Mouse (Mus musculus): Measurements from ENCODE around the gene Vwa5b1.

Vwa5b1 gene

DNA sequence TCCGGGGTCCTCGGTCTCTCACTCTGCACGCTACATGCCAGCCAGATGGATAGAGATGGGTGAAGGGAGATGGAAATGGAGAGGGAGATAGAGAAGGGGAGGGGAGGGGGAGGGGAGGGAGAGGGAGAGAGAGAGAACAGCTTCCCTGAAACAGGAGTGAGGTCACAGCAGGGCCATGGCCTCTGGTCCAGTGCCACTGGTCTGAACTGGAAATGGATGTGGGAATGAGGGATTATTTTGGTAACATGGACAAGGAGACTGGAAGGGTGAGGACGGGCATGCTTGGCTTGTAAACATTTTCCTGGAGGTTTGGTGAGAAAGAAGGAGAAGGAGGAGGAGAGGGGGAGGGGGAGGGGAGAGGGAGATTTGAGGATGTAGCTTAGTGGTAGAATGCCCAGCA lies 59.0 kb downstream of the Vwa5b1 start:
- no peak for DNase-seq (ENCODE audit: low read depth, low spot score)

DNA sequence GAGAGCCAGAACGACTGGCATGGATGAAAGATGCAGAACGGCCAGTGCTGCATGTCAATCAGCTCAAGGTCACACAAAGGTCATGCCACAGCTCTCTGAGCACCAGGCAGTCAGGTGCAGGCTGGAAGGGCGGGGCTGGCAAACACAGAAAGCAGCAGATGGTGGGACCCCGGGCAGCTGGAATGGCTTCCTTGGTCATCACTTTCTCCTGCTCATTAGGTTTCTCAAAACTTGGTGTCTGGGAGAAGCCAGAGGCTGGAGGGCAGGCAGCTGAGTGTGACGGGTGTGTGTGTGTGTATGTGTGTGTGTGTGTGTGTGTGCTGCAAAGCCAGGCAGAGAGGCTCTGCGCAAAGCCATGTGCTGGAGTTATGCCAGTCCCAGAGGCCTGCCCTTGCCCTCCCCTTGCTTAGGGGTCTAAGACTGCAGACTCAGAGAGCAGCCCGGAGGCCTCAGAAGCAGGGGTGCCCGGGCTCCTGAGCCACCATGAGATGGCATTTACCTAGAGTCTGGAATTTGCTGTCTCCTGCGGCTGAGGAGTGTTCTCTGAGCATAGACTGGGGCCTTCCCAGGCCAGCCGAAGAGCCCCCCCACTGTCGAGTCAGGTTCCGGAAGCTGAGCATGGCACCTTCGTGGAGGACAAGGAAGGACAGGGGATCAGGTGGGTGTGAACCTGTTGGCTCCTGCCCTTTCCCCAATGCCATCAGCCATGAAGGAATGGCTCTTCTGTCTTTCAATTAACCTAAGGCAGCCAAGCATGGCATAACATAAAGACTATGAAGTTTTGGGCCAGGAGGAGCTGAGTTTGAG lies 60.7 kb downstream of the Vwa5b1 start:
- DNase-seq (ENCODE audit: low read depth, low spot score), result peak; percentile 24

DNA sequence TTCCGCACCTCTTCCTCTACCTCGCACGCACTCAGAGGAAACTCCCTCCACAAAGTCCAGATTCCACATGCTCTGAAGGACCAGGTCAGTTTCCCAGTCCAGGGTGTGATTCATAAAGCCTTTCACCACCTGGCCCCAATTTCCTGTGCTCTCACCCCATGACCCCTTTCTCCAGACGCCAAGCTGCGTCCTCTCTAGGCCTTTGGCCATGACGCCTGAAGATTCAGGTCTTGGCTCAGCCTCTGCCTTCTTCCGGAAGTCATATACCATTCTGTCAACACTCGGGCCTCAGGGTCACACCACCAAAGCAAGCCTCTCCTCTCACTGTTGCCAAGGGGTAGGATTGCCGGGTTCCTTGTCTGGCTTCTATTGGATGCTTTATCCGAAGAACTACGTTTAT lies 65.8 kb downstream of the Vwa5b1 start:
- DNase-seq (ENCODE audit: low read depth, low spot score), result no peak

DNA sequence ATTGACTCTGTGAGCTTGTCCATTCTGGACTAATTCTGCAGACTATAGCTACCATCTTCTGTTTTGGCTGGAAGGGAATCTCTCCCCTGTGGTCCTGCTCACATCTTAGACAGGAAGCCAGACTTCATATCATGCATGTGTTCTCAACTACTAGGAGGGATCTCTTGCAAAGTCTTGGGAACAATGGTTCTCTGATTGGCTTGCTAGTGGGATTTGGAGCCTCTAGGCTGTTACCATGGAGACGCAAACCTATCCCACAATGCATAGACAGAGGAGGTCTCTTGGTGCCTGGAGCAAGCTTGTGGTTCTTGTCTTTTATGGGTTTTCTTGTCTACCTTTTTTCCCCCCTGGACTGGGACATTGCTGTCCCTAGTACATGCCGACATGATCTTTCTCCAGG lies 67.4 kb downstream of the Vwa5b1 start:
- no peak for DNase-seq (ENCODE audit: low read depth, low spot score)

DNA sequence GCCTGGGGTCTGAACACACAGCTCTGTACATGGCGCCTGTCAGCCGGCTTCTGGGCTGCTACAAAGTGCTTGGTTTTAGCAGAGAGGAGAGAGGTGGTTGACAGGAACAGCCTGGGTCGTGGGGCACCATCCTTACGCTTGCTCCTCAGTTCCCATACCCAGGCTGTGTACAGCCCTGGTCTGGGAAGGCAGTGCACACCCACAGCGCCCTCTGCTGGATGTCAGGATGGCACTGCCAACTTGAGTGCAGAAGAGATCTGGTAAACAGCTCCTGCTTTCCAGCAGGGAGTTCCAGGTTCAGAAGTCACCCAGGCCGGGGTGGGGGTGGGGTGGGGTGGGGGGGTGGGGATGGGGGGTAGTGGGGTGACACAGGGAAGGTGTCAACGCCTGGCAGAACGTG lies 73.7 kb downstream of the Vwa5b1 start:
- DNase-seq (ENCODE audit: low read depth, low spot score), result peak; percentile 81

DNA sequence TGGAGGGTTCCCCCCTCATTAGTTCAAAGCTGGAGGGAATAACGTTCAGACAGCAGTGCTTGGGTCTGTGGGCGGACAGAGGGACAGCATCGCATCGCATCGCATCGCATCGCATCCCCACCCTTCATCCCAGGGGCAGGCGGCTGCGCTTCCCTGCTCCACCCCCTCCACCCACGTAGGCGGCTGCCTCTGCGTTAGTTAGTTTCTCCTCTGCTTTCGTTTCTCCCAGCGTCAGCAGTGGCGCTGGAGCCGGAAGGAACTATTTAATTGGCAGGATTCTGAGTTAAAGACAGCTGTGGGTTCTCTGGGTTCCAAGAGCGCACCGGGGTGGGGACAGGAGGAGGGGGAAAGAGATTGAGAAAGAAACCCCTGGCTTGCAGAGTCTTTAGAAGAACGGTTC lies 80.2 kb downstream of the Vwa5b1 start:
- no peak for DNase-seq (ENCODE audit: low read depth, low spot score)

DNA sequence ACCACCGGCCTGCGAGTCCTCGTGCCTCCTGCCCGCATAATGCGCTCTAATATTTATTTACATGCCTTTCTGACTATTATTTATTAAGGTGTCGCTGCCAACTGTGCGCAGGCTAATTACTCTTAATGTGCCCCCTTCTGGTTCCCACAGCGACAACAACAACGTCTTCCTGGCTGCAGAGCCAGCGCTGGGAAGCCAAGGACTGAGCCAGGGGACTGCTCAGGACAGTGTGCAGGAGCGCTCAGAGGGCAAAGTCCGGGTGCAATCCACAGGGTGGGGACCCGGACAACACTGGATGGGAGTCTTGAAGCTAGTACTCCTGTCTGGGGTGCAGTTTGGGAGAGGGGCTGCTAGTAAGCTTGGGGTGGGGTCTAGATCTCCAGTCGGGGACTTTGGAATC lies 80.8 kb downstream of the Vwa5b1 start:
- no peak for DNase-seq (ENCODE audit: low read depth, low spot score)

DNA sequence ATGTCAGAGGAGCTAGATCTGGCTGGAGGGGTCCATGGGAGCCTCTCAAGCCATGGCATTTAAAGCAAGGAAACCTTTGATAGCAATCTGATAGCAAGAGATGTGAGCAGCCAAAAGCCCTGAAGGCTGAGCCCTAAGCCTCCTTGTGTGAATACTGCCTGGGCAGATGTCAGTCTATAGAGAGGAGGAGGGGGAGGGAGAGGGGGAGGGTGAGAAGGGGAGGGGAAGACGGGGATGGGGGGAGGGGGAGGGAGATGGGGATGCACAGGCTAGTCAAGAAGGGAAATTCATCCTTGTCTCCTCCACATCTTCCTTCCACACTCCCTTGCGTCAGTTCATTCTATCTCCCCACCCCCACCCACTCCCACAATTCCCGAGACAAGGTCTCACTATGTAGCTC lies 81.4 kb downstream of the Vwa5b1 start:
- DNase-seq (ENCODE audit: low read depth, low spot score), result no peak

DNA sequence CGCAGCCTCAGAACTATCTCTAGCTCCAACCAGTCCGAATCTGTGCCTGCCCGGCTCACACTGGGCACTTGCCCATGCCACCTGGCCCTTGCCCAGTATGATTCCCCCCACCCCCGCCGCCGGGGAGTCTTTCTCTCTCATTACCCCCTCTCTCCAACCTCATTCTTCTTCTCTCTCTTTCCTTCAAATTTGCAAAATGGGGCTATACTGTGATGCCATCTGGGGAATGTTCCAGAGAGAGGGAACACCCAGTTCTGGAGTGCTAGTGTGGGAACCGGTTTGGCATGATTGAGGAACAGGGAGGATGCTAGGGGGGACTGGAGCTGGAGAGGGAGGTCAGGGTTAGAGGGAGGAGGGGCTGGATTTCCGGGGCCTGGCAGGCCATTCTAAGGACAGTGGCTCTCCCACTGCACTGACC lies 82.2 kb downstream of the Vwa5b1 start:
- no peak for DNase-seq (ENCODE audit: low read depth, low spot score)

DNA sequence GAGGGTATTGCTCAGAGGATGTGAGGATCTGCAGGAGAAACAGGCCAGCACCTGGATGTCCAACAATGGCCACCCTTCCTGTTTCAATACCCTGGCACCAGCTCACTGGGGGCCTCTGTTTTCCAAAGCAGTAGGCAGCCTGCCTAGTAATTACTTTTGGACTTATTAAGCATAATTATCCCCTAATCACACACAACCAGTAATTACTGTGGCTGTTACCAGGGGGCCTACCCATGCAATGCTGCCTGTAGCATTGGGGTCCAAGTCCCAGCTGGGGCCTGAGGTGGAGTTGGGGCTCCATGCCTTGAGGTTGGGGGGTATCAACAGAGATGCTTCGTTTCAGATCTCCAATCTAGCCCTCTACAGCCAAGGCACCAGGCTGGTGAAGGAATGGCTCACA lies 82.6 kb downstream of the Vwa5b1 start:
- DNase-seq (ENCODE audit: low read depth, low spot score), result no peak

DNA sequence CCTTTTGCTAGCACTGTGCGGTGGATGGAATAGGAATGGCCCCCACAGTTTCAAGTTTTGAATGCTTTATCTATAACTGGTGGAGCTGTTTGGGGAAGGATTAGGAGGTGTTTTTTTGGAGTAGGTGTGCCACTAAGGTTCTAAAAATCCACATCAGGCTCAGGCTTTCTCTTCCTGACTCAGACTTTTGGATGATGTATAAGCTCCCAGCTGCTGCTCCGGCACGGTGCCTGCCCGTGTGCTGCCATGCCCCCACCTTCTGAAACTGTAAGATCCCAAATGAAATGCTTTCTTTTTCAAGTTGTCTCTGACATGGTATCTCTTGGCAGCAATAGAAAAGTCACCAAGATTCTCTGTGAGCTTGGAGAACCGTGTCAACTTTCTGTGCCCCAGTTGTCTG lies 84.1 kb downstream of the Vwa5b1 start:
- DNase-seq (ENCODE audit: low read depth, low spot score), result no peak

DNA sequence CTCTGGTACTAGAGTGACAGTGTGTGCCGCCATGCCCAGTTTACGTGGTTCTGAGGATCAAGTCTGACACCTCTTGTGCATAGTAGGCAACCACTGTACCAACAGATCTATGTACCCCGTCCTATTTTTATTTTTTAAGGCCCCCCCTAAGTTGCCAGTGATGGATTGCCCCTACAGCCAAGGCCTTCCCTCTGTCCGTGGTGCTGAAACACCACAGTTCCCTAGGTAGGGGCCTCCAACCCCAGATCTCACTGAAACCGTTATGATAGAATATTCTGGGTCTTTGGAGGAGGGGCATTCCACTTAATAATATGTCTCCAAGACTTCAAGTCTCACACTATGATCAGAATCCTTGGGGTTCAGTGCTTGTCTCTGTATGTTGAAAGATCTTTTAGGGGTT lies 85.1 kb downstream of the Vwa5b1 start:
- no peak for DNase-seq (ENCODE audit: low read depth, low spot score)

DNA sequence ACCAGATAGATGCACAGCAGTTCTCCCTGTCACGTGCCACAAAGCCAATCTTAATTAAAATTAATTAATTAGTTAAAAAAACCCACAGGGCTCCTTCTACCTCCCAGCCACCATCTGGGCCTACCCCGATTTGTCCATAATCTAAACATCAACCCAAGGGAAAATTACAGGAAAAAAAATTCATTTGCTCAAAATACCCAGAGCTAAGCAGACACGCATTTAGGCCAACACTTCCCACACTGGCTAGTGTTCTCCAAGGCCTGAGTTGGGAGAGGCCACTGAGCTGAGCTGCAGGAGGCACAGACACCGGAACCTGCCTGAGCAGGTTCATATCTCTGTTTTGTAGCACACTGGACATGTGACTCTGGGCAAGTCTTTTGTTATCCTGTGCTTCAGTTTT lies 86.7 kb downstream of the Vwa5b1 start:
- no peak for DNase-seq (ENCODE audit: low read depth, low spot score)

DNA sequence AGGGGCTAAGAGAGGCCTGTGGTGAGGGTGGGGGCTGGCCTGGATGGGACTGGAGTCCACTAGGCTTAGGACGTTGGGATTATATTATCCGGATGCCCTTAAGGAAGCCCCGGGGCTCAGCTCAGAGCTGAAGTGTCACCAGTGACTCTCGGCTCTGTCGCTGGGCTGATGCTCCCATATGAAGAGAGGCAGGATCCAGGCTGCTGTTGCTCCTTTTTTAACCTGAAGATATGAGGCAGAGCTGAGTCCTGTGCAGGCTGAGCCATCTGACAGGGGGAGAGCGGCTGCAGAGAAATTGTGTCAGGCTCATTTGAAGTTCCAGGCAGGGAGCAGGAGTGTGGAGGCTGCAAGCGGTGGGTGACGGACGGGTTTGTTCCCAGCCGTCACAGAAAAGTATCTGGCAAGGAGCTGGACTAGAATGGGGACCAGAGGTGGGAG lies 87.5 kb downstream of the Vwa5b1 start:
- no peak for DNase-seq (ENCODE audit: low read depth, low spot score)

DNA sequence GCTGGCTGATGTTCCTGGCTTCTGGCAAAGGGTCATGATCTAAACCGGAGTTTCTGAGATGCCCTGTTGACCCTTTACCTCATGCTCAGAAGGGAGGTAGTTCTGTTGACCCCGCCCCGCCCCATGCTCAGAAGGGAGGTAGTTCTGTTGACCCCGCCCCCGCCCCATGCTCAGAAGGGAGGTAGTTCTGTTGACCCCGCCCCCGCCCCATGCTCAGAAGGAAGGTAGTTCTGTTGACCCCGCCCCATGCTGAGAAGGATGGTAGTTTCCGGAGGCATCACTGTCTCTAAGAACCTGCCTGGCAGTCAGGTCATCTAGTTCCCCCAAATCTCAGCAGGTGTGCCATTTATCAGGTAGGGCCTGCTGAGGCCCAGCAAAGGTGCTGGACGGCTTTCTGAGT lies 88.1 kb downstream of the Vwa5b1 start:
- DNase-seq (ENCODE audit: low read depth, low spot score), result no peak

DNA sequence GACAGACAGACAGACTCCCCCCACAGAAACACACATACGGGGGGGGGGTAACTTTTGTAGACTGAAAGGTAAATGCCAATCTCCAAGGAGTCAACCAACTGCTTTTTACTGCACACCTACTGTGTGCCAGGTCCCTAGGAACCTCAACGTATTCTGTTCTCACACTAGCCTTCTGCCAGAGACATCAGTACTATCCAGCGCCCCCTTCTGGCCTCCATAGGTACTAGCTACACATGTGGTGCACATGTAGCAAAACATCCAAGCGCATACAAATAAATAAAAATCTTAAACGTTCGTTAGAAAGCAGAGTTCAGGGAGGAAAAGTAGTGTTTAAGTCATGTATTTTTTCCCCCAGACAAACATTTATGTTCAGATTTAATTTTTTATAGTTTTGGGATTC lies 88.6 kb downstream of the Vwa5b1 start:
- DNase-seq (ENCODE audit: low read depth, low spot score), result no peak

DNA sequence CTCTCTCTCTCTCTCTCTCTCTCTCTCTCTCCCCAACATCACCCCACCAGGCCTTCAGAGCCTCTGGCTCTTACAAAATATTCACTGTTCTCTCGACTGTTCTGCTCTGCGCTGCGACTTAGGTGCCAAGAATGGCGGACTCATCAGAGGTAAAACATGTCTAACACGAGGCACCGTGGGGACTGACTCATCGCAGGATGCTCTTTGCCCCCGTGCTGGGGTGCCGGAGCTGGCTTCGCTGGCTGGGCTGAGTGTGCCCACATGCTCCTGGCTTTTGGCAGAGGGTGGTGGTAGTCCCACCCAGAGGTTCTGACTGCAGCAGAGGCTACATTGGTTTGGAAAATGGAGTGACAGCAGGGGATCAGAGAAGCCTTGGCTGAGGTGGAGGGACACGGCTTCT lies 89.4 kb downstream of the Vwa5b1 start:
- DNase-seq (ENCODE audit: low read depth, low spot score), result no peak

DNA sequence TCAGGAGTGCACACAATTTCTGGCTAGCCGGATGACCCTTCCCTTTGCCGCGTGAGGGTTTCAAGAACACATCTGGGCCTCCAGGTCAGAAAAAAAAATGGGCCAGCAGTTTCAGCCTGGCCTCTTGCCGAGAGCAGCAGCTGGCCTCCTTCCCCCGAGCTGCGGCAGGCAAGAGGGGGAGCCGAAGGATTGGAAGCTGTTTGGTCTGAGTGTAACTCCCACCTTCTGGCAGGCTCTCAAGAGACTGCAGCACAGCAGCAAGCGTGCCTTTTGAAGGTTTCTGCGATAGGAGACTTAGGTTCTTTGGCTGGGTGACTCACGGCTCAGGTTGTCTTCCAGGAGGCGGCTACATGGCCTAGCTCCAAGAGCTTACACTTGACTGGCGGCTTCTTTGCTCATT lies 92.5 kb downstream of the Vwa5b1 start:
- DNase-seq (ENCODE audit: low read depth, low spot score), result no peak

DNA sequence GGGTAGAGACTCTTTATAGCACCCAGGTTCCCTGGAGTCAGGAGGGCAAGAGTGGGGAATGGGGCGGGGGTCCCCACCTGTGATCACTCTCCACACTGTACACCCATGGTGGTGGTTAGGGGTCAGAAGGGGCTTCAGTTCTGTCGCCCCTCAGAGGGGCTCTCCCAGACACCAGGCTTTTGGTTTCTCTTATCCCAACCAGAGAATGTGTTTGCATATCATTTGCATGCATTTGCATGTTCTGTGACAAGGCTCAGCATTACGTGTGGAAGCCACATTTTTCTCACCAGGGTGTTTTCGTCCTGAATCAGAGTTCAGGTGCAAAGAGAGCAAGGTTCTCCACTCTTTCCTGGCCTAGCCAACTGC lies 97.6 kb downstream of the Vwa5b1 start:
- DNase-seq (ENCODE audit: low read depth, low spot score), result no peak

DNA sequence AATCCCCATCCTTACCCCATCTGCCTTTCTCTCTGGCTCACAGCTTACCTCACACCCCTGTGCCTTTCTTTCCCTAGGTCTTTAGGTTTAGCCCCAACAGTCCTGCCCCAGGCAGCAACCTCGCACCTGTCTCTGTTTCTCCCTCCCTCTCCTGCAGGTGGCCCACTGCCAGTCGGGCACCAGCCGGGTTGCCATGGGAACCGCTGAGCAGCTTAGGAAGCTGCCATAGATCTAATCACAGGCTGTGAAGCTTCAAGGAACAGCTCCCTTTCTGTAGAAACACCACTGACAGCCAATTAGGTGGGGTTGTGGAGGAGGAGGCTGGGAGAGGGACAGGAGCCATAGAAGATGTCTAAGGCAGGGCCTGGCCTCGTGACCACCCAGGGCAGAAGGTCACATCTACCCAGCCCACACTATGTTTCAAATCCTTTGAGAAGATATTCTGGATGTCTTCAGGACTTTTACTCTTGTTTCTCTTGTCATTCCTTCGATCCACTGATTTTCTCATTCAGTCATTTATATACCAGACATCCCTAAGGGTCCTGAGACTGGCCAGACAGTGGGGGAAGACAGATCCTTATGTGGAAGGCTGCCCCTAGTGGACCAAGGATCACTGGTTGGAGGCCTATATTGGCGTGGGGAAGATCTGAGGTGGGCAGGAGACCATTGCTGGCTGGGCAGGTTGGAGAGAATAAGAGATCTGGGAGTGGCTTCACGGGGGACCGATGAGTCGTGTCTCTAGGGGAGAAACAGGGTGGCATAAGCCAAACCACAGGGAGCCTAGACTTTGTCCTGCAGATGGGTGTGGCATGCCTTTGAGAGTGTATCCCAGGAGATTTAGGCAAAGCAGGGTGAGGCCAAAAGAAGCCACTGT lies 98.2 kb downstream of the Vwa5b1 start:
- peak; percentile 78 for DNase-seq (ENCODE audit: low read depth, low spot score)

DNA sequence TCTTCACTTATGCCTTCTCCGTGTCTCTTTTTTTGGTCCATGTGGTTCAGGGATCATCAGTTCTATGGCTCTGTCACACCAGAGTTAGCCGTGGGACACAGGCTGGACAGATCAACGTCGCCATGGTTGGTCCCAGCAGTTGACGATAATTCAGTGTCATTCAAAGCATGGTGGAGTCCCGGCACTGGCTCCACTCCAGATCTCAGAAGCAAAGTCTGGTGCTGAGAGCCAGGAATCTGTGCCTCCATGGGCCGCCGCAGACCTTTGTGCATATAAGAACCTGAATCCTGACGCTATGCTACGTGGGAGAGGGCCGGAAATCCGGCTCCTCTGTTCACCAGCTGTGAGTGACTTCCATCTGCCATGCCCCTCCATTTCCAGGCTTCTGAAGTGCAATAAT lies 100.1 kb downstream of the Vwa5b1 start:
- no peak for DNase-seq (ENCODE audit: low read depth, low spot score)

DNA sequence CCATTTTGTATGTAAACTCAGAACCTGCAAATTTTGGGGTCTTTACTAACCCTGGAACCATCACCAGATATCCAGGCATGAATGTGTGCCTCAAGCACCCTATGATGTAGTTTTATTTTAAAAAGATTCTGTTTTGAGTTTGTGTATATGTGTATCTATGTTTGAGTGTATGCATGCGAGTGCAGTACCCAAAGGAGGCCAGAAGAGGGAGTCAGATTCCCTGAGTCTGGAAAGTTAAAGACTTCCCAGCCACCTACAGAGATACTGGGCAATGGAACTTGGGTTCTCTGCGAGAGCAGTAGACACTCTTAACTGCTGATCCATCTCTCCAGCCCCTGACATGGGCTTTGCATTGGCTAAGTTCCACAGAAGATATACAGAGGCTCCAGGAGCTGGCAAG lies 101.8 kb downstream of the Vwa5b1 start:
- no peak for DNase-seq (ENCODE audit: low read depth, low spot score)

DNA sequence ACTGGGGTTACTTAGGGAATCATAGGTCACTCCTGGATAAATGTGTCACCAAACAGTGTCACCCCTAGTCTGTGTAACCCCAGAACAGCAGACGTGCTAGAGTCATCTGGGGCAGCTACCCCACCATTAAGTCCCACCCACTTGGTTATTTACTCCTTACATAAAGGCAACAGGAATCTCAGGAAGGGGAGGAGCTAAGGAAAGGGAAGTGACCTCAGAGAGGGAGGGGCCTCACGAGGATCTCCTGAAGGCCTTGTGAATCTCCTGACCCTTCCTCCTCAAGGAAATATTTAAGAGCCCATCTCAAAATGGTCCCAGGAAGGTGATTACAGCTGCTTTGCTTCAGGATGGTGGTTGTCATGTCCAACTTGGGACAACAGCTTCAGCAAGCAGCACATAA lies 103.9 kb downstream of the Vwa5b1 start:
- DNase-seq (ENCODE audit: low read depth, low spot score), result no peak

Data from retina, postnatal 7 days (tissue).